Mouse (Mus musculus): ENCODE measurements around the gene Megf11.
"Not testable (repeated sequence)": the region's sequence is repeated elsewhere in the genome, so short reads cannot be mapped to it uniquely, and the experiment has no call there.

The Megf11 gene

DNA sequence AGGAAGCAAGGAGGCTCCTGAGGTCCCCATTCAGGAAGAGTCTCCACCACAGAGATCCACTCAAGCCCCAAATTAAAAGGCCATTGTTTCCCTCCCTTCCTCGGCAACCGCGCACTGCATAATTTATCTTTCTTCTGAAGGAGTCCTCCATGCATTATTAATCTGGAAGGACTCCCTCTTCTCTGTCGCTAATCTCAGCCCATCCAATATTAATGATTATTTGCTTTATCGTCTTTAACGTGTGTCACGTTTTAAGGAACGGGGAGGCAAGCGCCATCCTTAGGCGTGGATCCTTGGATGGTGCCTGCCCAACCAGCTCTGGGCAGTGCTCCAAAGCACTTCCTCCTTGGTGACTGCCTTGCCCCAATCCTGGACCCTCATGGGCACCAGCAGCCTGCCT, 269.3 kb downstream of the Megf11 start:
- DNase-seq: no peak

DNA sequence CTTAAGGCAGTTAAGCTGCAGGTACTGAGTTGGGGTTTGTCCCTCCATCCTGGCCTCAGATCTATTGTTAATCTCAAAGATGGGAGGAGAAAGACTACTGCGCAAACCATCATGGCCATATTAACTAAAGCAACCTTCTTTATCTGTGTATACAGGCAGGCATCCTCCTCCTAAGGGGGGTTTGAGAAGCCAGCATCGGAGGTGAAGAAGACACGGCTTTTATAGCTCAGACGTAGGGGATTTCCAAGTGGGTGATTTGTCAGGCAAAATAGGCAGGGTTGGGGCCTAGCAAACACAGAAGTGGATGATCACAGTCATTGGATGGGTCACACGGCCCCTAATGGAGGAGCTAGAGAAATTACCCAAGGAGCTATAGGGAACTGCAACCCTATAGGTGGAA, 271.2 kb downstream of the Megf11 start:
- DNase-seq: no peak

DNA sequence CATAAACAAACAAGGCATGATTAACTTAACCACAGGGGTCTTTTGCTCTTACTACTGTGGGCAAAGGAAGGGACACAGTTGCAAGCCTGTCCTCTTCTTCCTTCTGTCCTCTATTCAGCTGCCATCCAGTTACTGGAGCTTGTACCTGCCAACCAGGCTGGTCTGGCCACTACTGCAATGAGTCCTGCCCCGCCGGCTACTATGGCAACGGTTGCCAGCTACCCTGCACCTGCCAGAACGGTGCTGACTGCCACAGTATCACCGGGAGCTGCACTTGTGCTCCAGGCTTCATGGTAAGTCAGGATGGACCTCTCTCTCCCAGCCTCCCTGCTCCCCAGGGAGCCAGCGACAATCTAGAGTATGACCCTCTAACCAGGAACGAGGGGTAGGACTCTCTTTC, 274.8 kb downstream of the Megf11 start:
- DNase-seq: no peak

DNA sequence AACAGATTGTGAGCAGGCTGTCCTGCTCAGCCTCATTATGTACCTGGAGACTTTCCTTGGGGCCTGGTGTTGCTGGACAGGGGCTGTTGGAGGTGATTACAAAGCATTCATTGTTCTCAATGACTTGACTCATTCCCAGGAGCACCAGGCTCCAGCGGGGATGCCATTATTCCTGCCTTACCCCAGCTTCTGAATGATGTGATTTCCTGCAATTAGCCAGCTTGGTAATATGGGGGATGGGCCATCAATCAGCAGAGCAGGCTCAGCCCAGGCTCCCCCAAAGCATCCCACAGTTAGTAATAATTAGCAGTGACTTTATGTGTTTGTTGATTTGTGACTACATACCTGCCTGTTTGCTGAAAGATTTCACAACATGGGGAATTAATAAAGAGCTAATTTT, 279.2 kb downstream of the Megf11 start:
- DNase-seq: no peak

DNA sequence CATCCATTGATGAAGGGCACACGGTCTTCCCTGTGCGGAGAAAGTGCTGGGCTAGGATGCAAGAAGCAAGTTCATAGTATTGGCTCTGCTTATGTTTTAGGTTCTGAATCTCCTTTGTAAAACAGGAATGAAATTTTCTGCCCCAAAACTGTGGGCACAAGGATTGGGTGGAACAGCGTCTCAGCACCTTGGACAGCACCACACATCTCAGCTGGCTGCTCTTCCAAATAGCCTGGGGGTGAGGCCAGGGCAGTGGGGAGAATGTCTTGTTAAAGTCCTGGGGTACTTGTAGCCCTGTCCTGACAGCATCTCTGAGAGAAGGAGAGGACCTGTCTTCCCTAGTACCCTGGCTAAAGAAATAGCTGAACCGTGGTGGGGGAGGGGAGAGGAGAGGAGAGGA, 281.1 kb downstream of the Megf11 start:
- DNase-seq: no peak

DNA sequence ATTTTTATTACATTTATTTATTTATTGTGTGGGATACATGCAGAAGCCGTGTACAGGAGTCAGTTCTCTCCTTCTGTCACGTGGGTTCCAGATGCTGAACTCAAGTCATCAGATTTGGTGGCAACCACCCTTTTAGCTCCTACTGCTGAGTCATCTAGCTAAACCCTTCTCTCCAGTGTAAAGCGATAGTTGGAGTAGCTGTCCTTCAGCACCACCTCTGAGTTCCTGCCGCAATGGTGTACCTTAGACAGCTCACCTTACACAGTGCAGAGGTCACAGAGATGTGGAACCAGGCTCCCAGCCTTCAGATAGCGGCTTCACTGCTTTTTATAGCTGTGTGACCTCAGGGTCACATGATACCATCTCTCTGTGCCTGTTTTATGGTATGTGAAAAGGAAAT, 282.1 kb downstream of the Megf11 start:
- DNase-seq: no peak

DNA sequence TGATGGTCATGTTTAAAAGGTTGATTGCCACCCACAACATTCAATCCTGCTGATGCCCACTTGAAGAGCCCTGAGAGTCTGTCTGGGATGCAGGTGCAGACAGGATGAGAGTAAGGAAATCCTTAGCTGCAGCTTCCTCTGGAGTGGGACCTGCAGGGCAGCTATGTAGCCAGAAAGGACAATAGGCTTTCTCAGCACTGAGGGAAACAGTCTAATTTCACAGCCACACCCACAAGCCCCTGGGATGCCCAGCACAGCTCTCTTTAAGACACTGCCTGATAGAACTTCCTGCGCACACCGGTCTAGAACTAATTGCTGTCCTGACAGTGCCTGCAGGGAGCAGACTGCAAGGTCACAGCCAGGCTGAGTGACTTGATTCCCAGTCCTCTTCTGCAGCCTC, 282.6 kb downstream of the Megf11 start:
- no peak for DNase-seq

DNA sequence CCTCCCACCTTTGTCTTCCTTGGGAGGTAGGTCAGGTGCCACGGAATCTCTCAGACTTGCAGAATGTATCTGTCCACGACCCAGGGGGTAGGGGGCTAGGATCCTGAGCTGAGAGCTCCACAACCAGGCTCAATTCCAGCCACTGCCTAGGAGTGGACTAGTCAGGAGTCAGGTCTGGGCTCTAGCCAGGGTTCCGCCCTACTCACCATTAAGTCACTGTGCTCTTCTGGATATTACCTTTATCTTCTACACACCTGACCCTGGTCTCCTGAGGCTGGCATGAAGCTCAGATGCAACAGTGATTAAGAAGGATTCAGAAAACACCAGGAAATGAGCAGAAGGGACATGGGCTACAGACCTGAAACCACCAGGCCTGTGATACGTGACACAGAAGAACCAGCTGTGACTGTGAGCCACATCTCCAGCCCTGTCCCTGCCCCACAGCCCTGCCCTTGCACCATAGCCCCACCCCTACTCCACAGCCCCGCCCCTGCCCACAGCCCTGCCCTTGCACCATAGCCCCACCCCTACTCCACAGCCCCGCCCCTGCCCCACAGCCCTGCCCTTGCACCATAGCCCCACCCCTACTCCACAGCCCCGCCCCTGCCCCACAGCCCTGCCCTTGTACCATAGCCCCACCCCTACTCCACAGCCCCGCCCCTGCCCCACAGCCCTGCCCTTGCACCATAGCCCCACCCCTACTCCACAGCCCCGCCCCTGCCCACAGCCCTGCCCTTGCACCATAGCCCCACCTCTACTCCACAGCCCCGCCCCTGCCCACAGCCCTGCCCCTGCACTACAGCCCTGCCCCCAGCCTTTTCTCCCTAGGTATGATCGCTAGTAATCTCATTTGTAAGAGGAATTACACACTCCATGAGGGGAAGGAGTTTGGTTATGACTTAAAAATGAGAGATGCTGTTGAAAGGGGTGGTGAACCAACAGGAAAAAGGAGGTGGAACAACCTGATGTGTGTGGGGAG, 286.2 kb downstream of the Megf11 start:
- DNase-seq: not testable (repeated sequence)

DNA sequence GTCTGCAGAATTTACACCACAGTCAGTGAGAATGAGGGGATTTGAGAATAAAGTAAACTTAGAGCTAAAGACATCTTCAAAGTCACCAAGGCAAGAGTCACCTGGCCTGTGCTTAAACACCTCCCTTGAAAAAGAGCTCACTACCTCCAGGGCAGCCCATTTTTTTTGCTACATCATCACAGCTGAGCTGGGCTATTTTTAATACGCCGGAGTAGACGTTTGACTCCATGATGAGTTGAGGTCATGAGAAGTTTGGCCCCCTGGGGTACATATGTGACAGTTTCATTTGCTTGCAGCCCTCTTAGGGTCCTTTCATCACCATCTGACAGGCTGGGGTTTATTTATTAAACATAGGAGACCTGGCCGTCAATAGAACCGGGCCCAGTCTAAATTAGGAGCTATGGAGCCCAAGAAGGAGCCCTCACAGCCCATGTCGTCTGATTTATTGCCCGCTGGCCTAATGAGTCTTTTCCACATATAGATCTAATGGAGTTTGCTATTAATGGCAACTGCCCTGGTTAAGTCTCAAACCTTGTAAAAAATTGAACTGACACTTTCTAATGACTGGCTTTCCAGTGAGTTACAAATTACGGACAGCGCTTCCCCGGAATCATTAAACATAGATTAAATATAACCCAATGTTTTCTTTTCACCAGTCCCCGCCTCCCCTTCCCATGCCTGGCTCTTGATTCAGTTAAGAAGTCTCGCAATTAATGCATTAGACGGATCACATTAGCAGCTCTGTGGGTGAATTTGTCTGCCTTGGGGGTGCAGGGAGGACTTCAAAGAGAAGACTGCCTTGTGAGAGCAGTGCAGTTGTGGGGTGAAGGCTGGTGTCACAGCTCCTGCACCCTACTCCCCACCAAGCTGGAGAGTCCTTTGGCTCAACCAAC, 301.9 kb downstream of the Megf11 start:
- no peak for DNase-seq

DNA sequence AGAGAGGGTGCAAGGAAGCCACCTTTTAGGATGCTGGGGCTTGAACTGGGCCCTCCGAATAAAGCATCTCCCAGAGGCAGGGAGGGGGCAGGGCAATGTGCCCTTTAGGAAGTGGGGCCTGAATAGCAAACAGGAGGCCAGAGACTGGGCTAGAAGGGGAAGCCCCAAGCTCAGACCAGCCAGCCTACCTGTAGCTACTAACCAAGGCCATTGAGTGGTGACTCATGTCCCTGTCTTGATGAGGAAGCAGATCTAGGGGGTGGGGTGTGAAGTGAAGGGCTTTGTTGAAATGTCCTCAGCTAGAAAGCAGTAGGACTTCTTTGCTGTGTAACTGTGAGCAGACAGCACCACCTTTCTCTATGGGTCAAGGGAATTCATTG, 302.6 kb downstream of the Megf11 start:
- DNase-seq: no peak

DNA sequence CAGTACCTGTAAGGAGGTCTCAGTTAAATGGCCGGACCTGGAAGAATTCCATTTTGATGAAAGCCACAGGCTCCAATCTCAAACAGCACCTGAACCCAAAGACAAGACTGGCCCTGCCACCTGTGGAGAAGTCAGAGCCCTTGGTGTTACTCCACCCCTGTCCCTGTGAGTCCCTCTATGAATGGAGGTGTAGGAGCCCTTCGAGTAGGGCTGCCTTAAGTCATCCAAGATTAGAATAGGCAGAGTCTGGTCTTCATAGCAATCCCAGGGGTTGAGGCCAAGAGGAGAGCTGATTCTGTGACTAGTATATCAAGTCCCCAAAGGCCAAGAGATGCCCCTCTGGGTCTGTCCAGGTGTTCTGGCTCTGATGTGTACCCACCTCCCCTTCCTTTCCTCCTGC, 305.3 kb downstream of the Megf11 start:
- DNase-seq: no peak

DNA sequence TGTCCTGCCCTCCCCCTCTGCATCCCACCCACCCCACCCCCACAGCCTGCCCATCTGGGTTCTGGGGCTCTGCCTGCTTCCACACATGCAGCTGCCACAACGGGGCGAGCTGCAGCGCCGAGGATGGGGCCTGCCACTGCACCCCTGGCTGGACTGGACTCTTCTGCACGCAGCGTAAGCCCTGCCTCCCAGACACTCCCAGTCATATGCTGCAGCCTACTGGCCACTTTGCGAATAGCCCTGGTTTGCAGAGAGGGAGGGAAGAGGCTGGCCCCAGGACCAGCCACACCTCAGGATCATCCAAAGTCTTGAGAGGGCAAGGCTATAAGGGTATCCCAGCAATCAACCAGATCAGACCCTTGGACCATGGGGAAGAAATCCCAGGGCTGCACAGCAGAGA, 305.8 kb downstream of the Megf11 start:
- DNase-seq: peak in 1 of 2 experiments; percentile 19

DNA sequence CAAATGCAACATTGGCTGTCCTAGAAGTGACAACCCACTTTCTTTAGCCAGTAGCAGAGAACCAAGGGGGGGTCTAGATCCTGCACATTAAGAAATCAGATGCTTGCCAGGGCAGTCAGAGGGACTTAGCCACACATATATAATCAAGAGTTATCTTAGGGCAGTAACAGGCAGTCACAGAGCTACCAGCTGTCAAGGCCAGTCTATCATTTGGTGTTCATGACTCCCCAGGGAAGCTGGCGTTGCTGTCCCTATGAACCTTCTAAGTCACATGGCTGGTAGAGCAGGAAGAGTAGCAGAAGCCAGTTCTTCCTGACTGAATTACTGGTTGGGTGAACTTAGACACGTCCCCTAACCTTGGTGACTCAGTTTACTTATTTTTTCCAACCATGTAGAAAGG, 307.7 kb downstream of the Megf11 start:
- DNase-seq: no peak

DNA sequence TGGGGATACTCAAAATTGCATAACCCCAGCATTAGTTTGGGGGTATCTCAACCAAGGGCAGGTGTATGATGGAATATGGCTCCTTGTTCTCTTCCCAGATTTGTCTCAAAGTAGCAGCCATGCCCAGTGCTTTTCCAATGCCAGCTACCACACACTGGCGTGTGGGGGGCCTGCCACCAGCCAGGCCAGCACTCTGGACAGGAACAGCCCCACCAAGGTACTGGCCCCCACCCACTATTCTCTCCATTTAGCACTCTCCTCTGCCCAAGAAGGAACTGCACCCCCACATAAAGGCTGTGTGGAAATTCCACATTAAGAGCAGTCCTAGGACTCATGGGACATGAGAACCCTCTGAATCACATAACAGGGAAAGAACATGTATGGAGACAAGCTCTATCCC, 309.8 kb downstream of the Megf11 start:
- DNase-seq: no peak

DNA sequence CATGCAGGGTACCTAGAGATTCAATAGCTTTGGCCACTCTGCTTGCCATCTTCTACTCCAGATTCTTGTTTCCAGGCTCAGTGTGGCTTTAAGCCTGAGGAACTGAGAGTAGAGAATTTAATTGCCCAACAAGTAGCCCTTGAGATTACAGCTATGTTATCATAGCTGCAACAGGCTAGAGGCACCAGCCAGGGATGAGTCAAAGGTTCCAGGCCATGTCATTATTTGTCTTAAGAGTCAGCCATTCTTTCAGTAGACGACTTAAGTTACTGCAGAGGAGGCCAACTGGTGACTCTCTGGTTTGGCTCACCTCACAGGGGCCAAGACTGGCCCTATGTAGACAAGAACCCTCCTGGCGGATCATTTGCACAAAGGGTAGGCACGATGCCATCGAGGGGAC, 311.0 kb downstream of the Megf11 start:
- DNase-seq: no peak

DNA sequence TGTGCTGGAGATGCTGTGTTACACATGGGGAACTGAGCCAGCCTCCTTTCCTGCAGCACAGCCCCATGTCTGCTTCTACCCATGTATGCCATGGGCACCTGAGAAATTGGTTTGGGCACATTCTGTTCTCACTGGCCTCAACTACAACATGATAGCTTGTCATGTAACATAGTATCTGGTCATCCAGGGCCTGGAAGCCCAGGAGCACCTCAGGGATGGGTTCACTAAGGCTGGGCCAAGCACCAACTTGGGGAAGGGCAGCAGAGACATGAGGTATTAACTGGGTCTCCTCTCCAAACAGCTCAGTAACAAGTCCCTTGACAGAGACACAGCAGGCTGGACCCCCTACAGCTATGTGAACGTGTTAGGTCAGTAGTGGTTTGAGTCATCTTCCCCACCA, 311.6 kb downstream of the Megf11 start:
- DNase-seq: no peak

DNA sequence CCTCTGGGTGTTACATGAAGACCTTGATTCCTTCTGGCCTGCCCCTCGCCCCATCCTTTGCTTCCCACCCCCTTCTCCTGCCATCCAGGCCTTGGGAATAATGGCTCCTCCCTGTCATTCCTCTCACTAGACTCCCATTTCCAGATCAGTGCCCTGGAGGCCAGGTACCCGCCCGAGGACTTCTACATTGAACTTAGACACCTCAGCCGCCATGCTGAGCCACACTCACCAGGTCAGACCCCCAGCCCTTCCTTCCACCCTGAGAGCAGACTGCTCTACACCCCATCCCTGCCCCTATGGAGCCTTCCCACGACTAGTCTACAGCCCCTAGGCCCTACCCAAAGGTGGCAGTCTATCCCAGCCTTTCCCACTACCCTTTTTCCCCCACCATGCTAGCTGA, 312.3 kb downstream of the Megf11 start:
- DNase-seq: no peak

DNA sequence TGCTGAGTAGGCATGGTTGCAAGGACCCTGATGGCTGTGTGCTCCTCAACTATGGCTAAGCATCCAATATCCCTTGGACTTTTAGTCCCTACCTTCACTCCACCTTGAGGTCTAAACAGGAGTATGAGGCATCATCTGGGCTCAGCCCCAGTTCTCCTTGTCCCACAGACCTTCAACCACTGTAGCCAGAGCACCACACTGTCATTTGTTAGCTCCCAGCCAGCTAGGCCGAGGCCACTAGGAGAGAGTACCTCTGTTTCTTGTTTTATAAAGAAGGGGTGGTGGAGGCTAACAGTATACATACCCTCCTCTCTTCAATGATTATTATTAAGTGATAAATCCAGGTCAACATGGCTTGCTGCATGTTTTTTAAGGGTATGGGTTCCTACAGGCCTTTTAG, 313.2 kb downstream of the Megf11 start:
- DNase-seq: no peak

DNA sequence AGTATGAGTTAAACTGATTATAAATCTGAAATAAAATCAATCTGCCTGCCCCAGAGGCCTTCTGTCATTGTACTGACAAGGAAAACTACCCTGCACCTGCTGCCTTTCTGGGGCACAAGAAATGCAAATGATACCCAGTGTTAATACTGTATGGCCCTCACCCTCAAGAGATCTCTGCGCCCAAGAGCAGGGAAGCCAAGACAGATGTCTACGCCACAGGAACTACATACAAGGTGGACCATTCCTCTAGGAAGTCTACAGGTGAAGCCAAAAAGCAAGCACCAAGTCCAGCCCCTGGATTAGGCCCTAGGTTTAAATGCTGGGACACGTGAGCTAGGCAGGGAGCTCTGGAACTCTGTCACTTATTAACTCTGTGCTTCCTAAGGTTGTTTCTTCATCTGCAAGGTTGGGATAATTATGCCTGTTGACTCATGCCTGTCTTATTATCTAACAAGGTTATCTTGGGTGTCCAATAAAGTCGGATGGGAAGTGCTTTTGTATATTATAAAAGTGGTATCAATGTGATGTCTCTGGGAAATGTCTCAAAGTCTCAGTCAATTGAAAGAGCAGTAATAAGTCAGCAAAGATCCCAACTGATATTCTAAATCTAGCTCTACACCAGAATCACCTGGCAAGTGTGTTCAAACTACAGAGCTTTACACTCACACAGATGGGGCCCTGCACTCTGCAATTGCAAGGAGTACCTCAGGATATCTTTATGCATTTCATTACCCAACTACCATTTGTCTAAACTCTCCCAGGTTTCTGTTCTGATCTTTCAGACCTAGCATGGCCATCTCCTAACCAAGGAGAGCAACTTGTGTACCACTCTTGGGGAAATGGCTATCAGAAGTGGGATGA, 315.3 kb downstream of the Megf11 start:
- no peak for DNase-seq

DNA sequence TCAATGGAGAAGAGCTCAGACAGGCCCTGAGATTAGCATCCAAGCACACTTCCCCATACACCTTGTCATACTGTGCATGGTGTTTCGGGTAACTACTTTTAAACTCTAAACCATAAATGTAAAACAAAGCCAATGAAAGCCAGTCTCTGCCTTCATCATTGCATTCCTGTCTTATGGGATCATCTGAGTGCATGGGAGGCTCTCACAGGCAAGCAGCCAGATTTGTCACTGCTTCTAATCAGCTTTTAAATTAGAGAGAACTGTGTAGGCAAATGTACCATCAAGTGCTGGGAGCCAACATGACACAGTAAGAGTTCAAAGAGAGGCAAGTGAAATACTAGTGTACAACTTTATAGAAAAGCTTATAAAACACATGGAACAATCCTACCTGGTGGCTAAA, 316.2 kb downstream of the Megf11 start:
- no peak for DNase-seq

DNA sequence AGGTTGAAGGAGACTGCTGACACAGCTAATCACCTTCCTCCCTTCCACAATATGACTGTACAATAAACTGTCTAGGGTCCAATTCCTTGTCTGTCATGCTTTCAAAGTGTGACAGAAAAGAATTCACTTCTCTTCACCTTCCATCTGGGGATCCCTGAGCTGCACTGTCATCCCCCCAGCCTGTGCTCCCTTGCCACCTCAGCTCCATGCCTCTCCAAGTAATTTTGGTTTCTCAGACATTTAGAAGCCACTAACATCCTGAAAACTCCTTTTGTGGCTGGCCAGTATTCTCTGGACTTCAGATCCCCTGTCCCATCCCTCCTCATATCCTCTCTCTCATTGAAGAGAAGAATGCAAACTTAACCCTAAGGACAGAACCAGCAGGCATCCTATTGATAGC, 317.0 kb downstream of the Megf11 start:
- DNase-seq: no peak

DNA sequence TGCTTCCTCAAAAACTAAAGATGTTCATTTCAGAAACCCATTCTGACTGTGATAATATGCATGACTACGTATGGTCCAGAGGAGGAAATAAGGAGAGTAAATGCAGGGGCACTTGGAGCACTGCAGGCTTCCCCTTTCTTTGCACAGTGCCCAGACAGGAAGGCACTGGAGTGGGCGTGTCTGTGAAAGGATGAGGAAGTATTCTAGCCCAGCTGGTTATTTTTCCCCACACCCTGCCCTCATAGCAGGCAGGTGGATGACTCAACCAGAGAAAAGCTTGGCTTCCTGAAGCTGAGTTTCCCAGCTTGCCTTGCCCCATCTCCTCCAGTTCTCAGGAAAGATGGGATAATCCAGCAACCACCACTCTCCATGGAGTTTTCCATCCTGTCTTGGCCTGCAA, 317.5 kb downstream of the Megf11 start:
- peak; percentile 26 to 35 for DNase-seq

DNA sequence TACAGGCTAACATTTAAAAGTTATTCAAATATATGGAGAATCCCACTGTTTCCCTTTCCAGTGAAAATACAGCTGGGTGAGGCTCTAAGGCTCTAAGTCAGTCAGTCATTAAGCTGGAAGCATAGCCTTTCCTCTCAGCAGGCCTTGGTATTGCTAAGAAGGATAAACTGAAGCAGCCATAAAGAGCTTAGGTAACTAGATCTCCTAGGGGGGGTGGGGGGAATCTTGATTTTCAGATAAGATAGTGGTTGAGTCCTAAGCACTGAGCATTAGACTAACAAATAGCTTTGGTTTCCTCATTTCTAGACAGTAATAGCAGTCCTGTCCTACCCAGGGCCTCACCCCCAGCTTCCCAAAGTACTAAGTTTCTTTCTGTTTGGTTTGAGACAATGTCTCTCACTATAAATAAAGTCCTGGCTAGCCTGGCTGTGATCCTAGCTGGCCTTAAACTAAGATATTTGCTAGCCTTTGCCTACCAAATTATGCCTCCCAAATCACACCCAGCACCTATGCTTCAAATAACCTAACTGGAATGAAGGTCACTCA, 318.1 kb downstream of the Megf11 start:
- DNase-seq: no peak

Data from spleen, adult 18-20 months (tissue).